ENCODE assay signal across 22 mouse cellular contexts in the genomic region with DNA sequence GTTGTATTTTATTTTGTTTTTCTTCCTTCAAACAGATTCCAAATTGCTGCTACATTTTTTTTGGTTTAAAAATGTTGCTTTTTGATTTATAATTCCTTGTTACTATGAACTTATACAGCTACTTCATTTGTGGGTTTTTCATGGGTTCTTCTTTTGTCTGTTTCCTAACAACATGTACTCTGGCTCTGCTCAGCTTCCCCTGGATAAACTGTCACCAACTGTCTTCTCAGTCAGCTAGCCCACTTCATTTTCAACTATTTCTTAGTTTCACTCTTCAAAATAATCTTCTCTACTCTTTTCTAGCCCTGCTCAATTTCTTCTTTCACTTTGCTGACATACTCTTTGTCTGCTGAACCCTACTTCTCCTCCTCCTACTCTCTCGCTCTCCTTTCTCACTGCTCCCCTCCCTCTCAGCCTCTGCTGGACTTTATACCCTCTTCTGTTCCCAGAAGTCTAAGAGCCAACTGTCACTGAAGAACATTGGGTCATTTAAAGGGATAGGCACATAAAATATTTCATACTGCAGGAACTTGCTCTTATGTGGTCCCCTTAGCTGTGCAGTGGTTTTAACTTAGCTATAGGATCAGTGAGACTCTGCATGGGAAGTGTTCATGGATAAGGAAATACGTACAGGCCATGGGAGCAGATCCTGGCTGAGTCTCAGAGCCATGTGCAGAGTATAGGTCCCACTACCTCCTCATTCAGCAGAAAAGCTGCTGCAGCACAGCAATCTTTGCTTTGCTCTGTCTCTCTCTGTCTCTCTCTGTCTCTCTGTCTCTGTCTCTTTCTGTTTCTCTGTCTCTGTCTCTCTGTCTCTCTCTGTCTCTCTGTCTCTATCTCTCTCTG. TPM values are rescaled to one million over a fixed set of nuclear protein-coding genes. Genes with fewer than 3 reads are reported as not detected.
A peak's percentile ranks its signal among the peaks of the same experiment; 100 is the strongest.
DNase-seq lines count a peak whose midpoint lies in the region; ATAC-seq and TF ChIP-seq lines count a peak whose summit lies in the region.
"Not testable (repeated sequence)": the region's sequence is repeated elsewhere in the genome, so short reads cannot be mapped to it uniquely, and the experiment has no call there.
"Had no signal": no experiment of that assay in that cellular context is flagged by ENCODE, and none has a peak within 500 bp of the region (broad histone marks: within the 10 kb centered on the region; RNA-seq: fewer than 3 reads in every experiment).

No protein-coding gene starts in this region.

- H3K4me3 ChIP-seq in intestine, embryonic 15.5 days (replicated peaks); kidney, postnatal 0 days (replicated peaks; ENCODE audit: low read depth, low read length); stomach, postnatal 0 days (ENCODE audit: low read depth, low read length): not testable (repeated sequence)

- TF ChIP-seq EP300 in stomach, postnatal 0 days (optimal IDR thresholded peaks at IDR 0.05) = not testable (repeated sequence)

- not testable (repeated sequence) for H3K27me3 ChIP-seq in intestine, embryonic 15.5 days (replicated peaks); kidney, postnatal 0 days (ENCODE audit: insufficient read depth, low read length); stomach, postnatal 0 days (ENCODE audit: control insufficient read depth, insufficient read depth, low read length)

- not testable (repeated sequence) for H3K36me3 ChIP-seq in intestine, embryonic 15.5 days; kidney, postnatal 0 days (ENCODE audit: insufficient read depth, low read length); stomach, postnatal 0 days (ENCODE audit: control insufficient read depth, insufficient read depth, low read length)

- not testable (repeated sequence) for TF ChIP-seq CTCF in kidney, postnatal 0 days (IDR thresholded peaks at IDR 0.05; ENCODE audit: low read depth); stomach, postnatal 0 days (IDR thresholded peaks at IDR 0.05; ENCODE audit: low read depth)

- 46% methylated on average over 2 of the region's 2 CpGs for WGBS in intestine, embryonic 15.5 days
- WGBS in kidney, postnatal 0 days = 64% methylated on average over 2 of the region's 2 CpGs
- WGBS in stomach, postnatal 0 days = 57% methylated on average over 2 of the region's 2 CpGs

- not testable (repeated sequence) for H3K9ac ChIP-seq in intestine, embryonic 15.5 days; kidney, postnatal 0 days (ENCODE audit: low read depth, low read length); stomach, postnatal 0 days (ENCODE audit: low read length)

- H3K9me3 ChIP-seq in intestine, embryonic 15.5 days; kidney, postnatal 0 days (replicated peaks; ENCODE audit: low read length); stomach, postnatal 0 days (ENCODE audit: control insufficient read depth, low read length): not testable (repeated sequence)

- peak; percentile 14 for DNase-seq in kidney, adult 18-20 months
- DNase-seq in kidney, postnatal 0 days (ENCODE audit: low spot score); stomach, postnatal 0 days (ENCODE audit: low spot score): not testable (repeated sequence)
- DNase-seq in kidney, postnatal 36 days = peak; percentile 42 to 69

- H3K4me2 ChIP-seq in intestine, embryonic 15.5 days (replicated peaks); kidney, postnatal 0 days (ENCODE audit: low read length); stomach, postnatal 0 days (replicated peaks; ENCODE audit: low read depth): not testable (repeated sequence)

- H3K4me1 ChIP-seq in intestine, embryonic 15.5 days (replicated peaks); kidney, postnatal 0 days (replicated peaks; ENCODE audit: insufficient read depth, low read length); stomach, postnatal 0 days (replicated peaks; ENCODE audit: control insufficient read depth, insufficient read depth): not testable (repeated sequence)

- ATAC-seq in common myeloid progenitor, adult 5-6 weeks (replicated peaks; ENCODE audit: low read depth, poor library complexity, severe bottlenecking) = peak; percentile 90
- peak; percentile 96 for ATAC-seq in intestine, embryonic 15.5 days
- ATAC-seq in kidney, postnatal 0 days (replicated peaks; ENCODE audit: low FRiP score, low read depth) = peak; percentile 68; the same call in 1 of the 2 replicates
- peak; percentile 98 for ATAC-seq in megakaryocyte progenitor cell, adult 5-6 weeks (replicated peaks; ENCODE audit: poor library complexity)
- 0 out of 2 replicates have a peak, but pooled peaks have one; percentile 26 for ATAC-seq in stomach, postnatal 0 days (ENCODE audit: low FRiP score, low TSS enrichment)

- not testable (repeated sequence) for H3K27ac ChIP-seq in intestine, embryonic 15.5 days; kidney, postnatal 0 days; stomach, postnatal 0 days (replicated peaks)

RNA-seq across cellular contexts. Expression of a gene that starts 39.6 kb away (rescaled TPM):
- total RNA-seq in common myeloid progenitor, adult 5-6 weeks (2017) = not detected in 2 replicates
- not detected in 2 replicates for polyA plus RNA-seq in intestine, embryonic 15.5 days (2015; fragmentation: Nextera tagmentation; extraction: Ambion mirVana)
- not detected in 2 replicates for polyA plus RNA-seq in kidney, postnatal 0 days (2015; fragmentation: Nextera tagmentation; extraction: Ambion mirVana)
- total RNA-seq in megakaryocyte progenitor cell, adult 5-6 weeks (2015) = not detected in 2 replicates
- not detected in 2 replicates for total RNA-seq in megakaryocyte progenitor cell, adult 5-6 weeks (2017)
- polyA plus RNA-seq in stomach, postnatal 0 days (2015; fragmentation: Nextera tagmentation; extraction: Ambion mirVana) = not detected in 2 replicates
- total RNA-seq: adrenal gland, adult 18-20 months; adrenal gland, postnatal 14 days; gastrocnemius, postnatal 10 days; gastrocnemius, postnatal 4 days; heart, adult 2 months; heart, postnatal 14 days; MEL had no signal
- polyA plus RNA-seq: C2C12; embryonic facial prominence, embryonic 13.5 days; forebrain, embryonic 12.5 days; forebrain, embryonic 16.5 days; frontal cortex, adult 2 months; heart, adult 2 months; heart, embryonic 11.5 days; heart, embryonic 15.5 days; hindbrain, embryonic 10.5 days had no signal

Comparison
In these comparisons a context has a peak if more than half of its experiments do, and no peak if none do; other contexts are left out.
1. ATAC-seq: peak in every context shown above with its lines; median percentile 98 in megakaryocyte progenitor cell, adult 5-6 weeks; 96 in intestine, embryonic 15.5 days; 90 in common myeloid progenitor, adult 5-6 weeks; 68 in kidney, postnatal 0 days; 26 in stomach, postnatal 0 days.